24 mouse cellular contexts compared by ENCODE assay signal in genomic region chr6:36541247-36541646, GRCm38 (mm10).
DNase-seq lines count a peak whose midpoint lies in the region; ATAC-seq and TF ChIP-seq lines count a peak whose summit lies in the region.
"Had no signal": no experiment of that assay in that cellular context is flagged by ENCODE, and none has a peak within 500 bp of the region (broad histone marks: within the 10 kb centered on the region; RNA-seq: fewer than 3 reads in every experiment).

No protein-coding gene starts in this region.

- no peaks in the 10 kb centered on the region for H3K27me3 ChIP-seq in heart, embryonic 10.5 days (ENCODE audit: insufficient read depth, poor library complexity, severe bottlenecking)
- no peaks in the 10 kb centered on the region for H3K27me3 ChIP-seq in heart, embryonic 16.5 days (ENCODE audit: control insufficient read depth, insufficient read depth, low read length)
- H3K27me3 ChIP-seq in heart, adult 2 months (ENCODE audit: control insufficient read depth, insufficient read depth, low read length): no peaks in the 10 kb centered on the region
- H3K27me3 ChIP-seq: neural tube, embryonic 15.5 days had no signal

- WGBS in heart, embryonic 10.5 days: 46% methylated on average over 6 of the region's 6 CpGs
- 37% methylated on average over 6 of the region's 6 CpGs for WGBS in heart, embryonic 16.5 days
- WGBS in heart, adult 2 months: 42% methylated on average over 6 of the region's 6 CpGs

- TF ChIP-seq EP300 in heart, adult 2 months (IDR thresholded peaks at IDR 0.05; ENCODE audit: insufficient read depth, low read depth, low read length): no peak

- no peak for TF ChIP-seq POLR2A in heart, adult 2 months (IDR thresholded peaks at IDR 0.05; ENCODE audit: insufficient read depth, low read depth, low read length)

- H3K4me2 ChIP-seq in heart, embryonic 16.5 days (ENCODE audit: low read depth, low read length): peak overlapping the region; percentile 23; the same call in 1 of the 2 replicates
- H3K4me2 ChIP-seq: hindbrain, embryonic 14.5 days; midbrain, embryonic 11.5 days; neural tube, embryonic 15.5 days had no signal

- H3K79me2 ChIP-seq in heart, adult 2 months (replicated peaks; ENCODE audit: control insufficient read depth, insufficient read depth, low read length): no peaks in the 10 kb centered on the region

- ATAC-seq in heart, embryonic 16.5 days (replicated peaks; ENCODE audit: extremely low read depth, insufficient read depth, low FRiP score): peak; percentile 70
- ATAC-seq: CD4-positive, CD25-positive, alpha-beta regulatory T cell, adult 4 months; forebrain, postnatal 0 days; inflammation-experienced regulatory T-cells, adult 6 months had no signal

- H3K36me3 ChIP-seq in heart, embryonic 10.5 days: no peaks in the 10 kb centered on the region
- H3K36me3 ChIP-seq in heart, embryonic 16.5 days (ENCODE audit: control insufficient read depth, insufficient read depth): no peaks in the 10 kb centered on the region
- no peaks in the 10 kb centered on the region for H3K36me3 ChIP-seq in heart, adult 2 months (ENCODE audit: control insufficient read depth, insufficient read depth, low read length)
- H3K36me3 ChIP-seq: forebrain, embryonic 10.5 days; neural tube, embryonic 15.5 days had no signal

- intact Hi-C loops in heart, adult 2 months (cut with DNase I): no loop called here

- no peak for TF ChIP-seq CTCF in heart, adult 2 months (IDR thresholded peaks at IDR 0.05)

- H3K9ac ChIP-seq in heart, embryonic 16.5 days (ENCODE audit: low read length): no peak overlapping the region
- H3K9ac ChIP-seq in heart, adult 2 months (ENCODE audit: low read depth, low read length): no peak overlapping the region
- H3K9ac ChIP-seq: forebrain, postnatal 0 days; hindbrain, embryonic 14.5 days; neural tube, embryonic 15.5 days had no signal

- peak overlapping the region; percentile 56 for H3K27ac ChIP-seq in heart, embryonic 10.5 days
- H3K27ac ChIP-seq in heart, embryonic 16.5 days (ENCODE audit: low read length): peak overlapping the region; percentile 69
- H3K27ac ChIP-seq in heart, adult 2 months: no peak overlapping the region
- H3K27ac ChIP-seq: forebrain, embryonic 10.5 days; hindbrain, embryonic 14.5 days; neural tube, embryonic 15.5 days; stomach, postnatal 0 days had no signal

- H3K9me3 ChIP-seq in heart, embryonic 10.5 days: no peaks in the 10 kb centered on the region
- no peaks in the 10 kb centered on the region for H3K9me3 ChIP-seq in heart, embryonic 16.5 days (replicated peaks; ENCODE audit: control insufficient read depth, low read length)
- H3K9me3 ChIP-seq: forebrain, embryonic 10.5 days; neural tube, embryonic 15.5 days had no signal

- no peaks in the 10 kb centered on the region for H3K4me1 ChIP-seq in heart, embryonic 10.5 days
- peaks cover 7% of the 10 kb centered on the region for H3K4me1 ChIP-seq in heart, embryonic 16.5 days (ENCODE audit: control insufficient read depth, insufficient read depth, low read length)
- no peaks in the 10 kb centered on the region for H3K4me1 ChIP-seq in heart, adult 2 months (ENCODE audit: control insufficient read depth, insufficient read depth, low read length)
- H3K4me1 ChIP-seq: forebrain, embryonic 10.5 days; neural tube, embryonic 15.5 days had no signal

- no peak overlapping the region for H3K4me3 ChIP-seq in heart, embryonic 10.5 days
- H3K4me3 ChIP-seq in heart, embryonic 16.5 days (ENCODE audit: low read length): no peak overlapping the region; the same call in 1 of the 2 replicates
- H3K4me3 ChIP-seq in heart, adult 2 months: no peak overlapping the region
- H3K4me3 ChIP-seq: forebrain, embryonic 10.5 days; neural tube, embryonic 15.5 days had no signal

- DNase-seq in heart, embryonic 10.5 days (ENCODE audit: low spot score): peak; percentile 73
- no peak for DNase-seq in heart, adult 8-10 months (ENCODE audit: low spot score)
- no peak for DNase-seq in heart, adult 2 months
- DNase-seq in Muller cell, postnatal 12 days (ENCODE audit: inconsistent ontology term): peak; percentile 92
- DNase-seq in lung, postnatal 36 days: peak; percentile 34
- no peak for DNase-seq in right cerebral cortex, postnatal 10 days (ENCODE audit: low spot score in 2 of 2)
- DNase-seq: adrenal gland, postnatal 36 days; cerebellum, adult 9-10 months; forebrain, postnatal 0 days; gastrocnemius, postnatal 14 days; kidney, adult 18-20 months; layer of hippocampus, adult 9-11 months; left cerebral cortex, postnatal 4 days; right cerebral cortex, postnatal 14 days; thymus, adult 2 months; thymus, postnatal 4 days had no signal

Comparison
In these comparisons a context has a peak if more than half of its experiments do, and no peak if none do; other contexts are left out.
1. DNase-seq: peak in heart, embryonic 10.5 days (single experiment), Muller cell, postnatal 12 days (single experiment) and lung, postnatal 36 days (single experiment); none in heart, adult 8-10 months (single experiment), heart, adult 2 months (0 of 2) and right cerebral cortex, postnatal 10 days (0 of 2).